Mouse (Mus musculus) testis, adult 2 months (tissue): ENCODE data around the gene Dcp1b.

Experiments used
- CTCF ChIP-seq: fragments of 200-500 bp; IDR thresholded peaks from 2 replicates; pipeline ENCODE4 v1.5.1; 2012; ENCODE audit warnings: low read depth, mild to moderate bottlenecking, inconsistent platforms, low read length, moderate library complexity; ENCODE audit not compliant: control insufficient read depth, insufficient read depth, insufficient replicate concordance
- POLR2A ChIP-seq: fragments of 200-500 bp; IDR thresholded peaks from 2 replicates; pipeline ENCODE4 v1.6.1; 2012; ENCODE audit warnings: low read depth, mild to moderate bottlenecking, inconsistent platforms, low read length, moderate library complexity; ENCODE audit not compliant: control insufficient read depth

- TF ChIP-seq CTCF, result no peak
- TF ChIP-seq POLR2A, result no peak
These were observed 66.0 kb downstream of the Dcp1b start for GRCm38 (mm10) chr6:119240871-119241705.
